ENCODE assay signal across 9 mouse cellular contexts in the genomic region with DNA sequence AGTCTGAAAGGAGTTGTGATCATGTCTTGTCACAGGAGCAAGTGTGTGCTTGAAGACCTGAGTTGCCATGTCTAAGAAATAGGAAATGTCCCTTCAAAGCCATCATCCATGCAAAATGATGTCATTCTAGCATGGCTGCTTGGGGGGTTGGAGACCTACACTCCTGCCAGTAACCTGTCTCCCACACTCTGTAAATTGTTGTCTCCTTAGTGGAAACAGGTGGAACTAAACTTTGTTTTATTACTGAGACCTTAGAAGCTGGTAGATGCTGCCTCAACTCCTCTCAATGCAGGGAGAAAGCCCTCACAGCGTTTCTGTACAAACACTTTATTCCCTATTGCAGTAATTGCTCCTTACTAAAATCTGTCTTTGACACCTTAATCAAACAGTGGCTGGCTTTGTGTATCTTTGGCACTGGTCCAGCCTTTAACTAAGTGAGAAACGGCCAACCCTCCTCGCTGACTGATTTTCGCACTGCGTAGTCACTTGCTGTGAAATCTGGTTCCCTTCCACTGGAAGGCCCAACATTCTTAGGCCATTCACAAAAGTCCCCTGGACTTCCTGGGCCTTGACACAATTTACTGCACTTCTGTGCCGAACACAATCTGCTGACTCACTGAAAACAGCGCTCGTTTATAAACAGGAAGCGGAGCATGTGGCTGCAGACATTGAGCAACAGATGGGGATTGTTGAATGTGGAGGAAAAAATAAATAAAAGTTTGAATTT.
A peak's percentile ranks its signal among the peaks of the same experiment; 100 is the strongest.
DNase-seq lines count a peak whose midpoint lies in the region; ATAC-seq and TF ChIP-seq lines count a peak whose summit lies in the region.
"Had no signal": no experiment of that assay in that cellular context is flagged by ENCODE, and none has a peak within 500 bp of the region (broad histone marks: within the 10 kb centered on the region; RNA-seq: fewer than 3 reads in every experiment).

No protein-coding gene starts in this region.

- peak; percentile 86 for DNase-seq in liver, adult 2 months (ENCODE audit: extremely low read depth, low read depth, low spot score)
- DNase-seq in liver, embryonic 11.5 days (ENCODE audit: low spot score) = no peak
- DNase-seq in adrenal gland, postnatal 36 days = peak; percentile 42 to 51
- peak; percentile 21 to 36 for DNase-seq in frontal cortex, adult 2 months (ENCODE audit: extremely low spot score in 1 of 2, low spot score in 1 of 2)
- DNase-seq in kidney, adult 2 months = peak; percentile 74
- DNase-seq in ovary, postnatal 14 days (ENCODE audit: low spot score) = peak; percentile 7
- no peak for DNase-seq in urinary bladder, postnatal 4 days (ENCODE audit: low spot score in 2 of 2)

- no peak overlapping the region for H3K4me2 ChIP-seq in liver, embryonic 11.5 days
- H3K4me2 ChIP-seq in limb, embryonic 13.5 days (replicated peaks) = peak overlapping the region; percentile 12; the same call in 1 of the 2 replicates

- H3K79me2 ChIP-seq in liver, adult 2 months (ENCODE audit: control insufficient read depth, insufficient read depth, low read length) = no peaks in the 10 kb centered on the region

- H3K4me3 ChIP-seq in liver, adult 2 months (ENCODE audit: insufficient read depth, low read depth, low read length) = no peak overlapping the region
- no peak overlapping the region for H3K4me3 ChIP-seq in liver, embryonic 11.5 days (ENCODE audit: low read depth, low read length)
- no peak overlapping the region for H3K4me3 ChIP-seq in kidney, adult 2 months (ENCODE audit: insufficient read depth, low read depth, low read length)
- no peak overlapping the region for H3K4me3 ChIP-seq in limb, embryonic 13.5 days
- H3K4me3 ChIP-seq: megakaryocyte, embryonic 14.5 days had no signal

- TF ChIP-seq CTCF in liver, adult 2 months (IDR thresholded peaks at IDR 0.05; ENCODE audit: low read depth, low read length) = no peak
- TF ChIP-seq CTCF in kidney, adult 2 months (conservative IDR thresholded peaks at IDR 0.05; ENCODE audit: insufficient read depth, insufficient read length, low read depth, low read length) = no peak

- no peaks in the 10 kb centered on the region for H3K9me3 ChIP-seq in liver, embryonic 11.5 days (ENCODE audit: control insufficient read depth, low read length)
- no peaks in the 10 kb centered on the region for H3K9me3 ChIP-seq in limb, embryonic 13.5 days

- peaks cover 11% of the 10 kb centered on the region for H3K4me1 ChIP-seq in liver, adult 2 months (ENCODE audit: control insufficient read depth, insufficient read depth, low read length)
- no peaks in the 10 kb centered on the region; the same call in 1 of the 2 replicates for H3K4me1 ChIP-seq in liver, embryonic 11.5 days (replicated peaks; ENCODE audit: control insufficient read depth, insufficient read depth, low read length)
- H3K4me1 ChIP-seq in kidney, adult 2 months (ENCODE audit: control insufficient read depth, insufficient read depth, low read length) = no peaks in the 10 kb centered on the region
- H3K4me1 ChIP-seq in limb, embryonic 13.5 days = peaks cover 16% of the 10 kb centered on the region

- ATAC-seq in liver, embryonic 11.5 days (replicated peaks; ENCODE audit: low FRiP score) = no peak
- peak; percentile 71 for ATAC-seq in limb, embryonic 13.5 days (ENCODE audit: low FRiP score, low read depth)

- H3K27ac ChIP-seq in liver, adult 2 months (replicated peaks; ENCODE audit: insufficient read depth, low read depth, low read length) = peak overlapping the region; percentile 51
- no peak overlapping the region for H3K27ac ChIP-seq in liver, embryonic 11.5 days (ENCODE audit: low read depth, low read length)
- H3K27ac ChIP-seq in kidney, adult 2 months (ENCODE audit: insufficient read depth, low read depth, low read length) = peak overlapping the region; percentile 39; the same call in 1 of the 2 replicates
- H3K27ac ChIP-seq in limb, embryonic 13.5 days = peak overlapping the region; percentile 28; the same call in 1 of the 2 replicates

- H3K36me3 ChIP-seq in liver, adult 2 months (ENCODE audit: control insufficient read depth, insufficient read depth, low read length) = no peaks in the 10 kb centered on the region
- H3K36me3 ChIP-seq in liver, embryonic 11.5 days (ENCODE audit: control insufficient read depth, insufficient read depth, low read length) = no peaks in the 10 kb centered on the region
- H3K36me3 ChIP-seq in kidney, adult 2 months (ENCODE audit: control insufficient read depth, insufficient read depth, low read length) = no peaks in the 10 kb centered on the region
- no peaks in the 10 kb centered on the region for H3K36me3 ChIP-seq in limb, embryonic 13.5 days

- no peak overlapping the region for H3K9ac ChIP-seq in liver, adult 2 months (ENCODE audit: low read depth, low read length)
- H3K9ac ChIP-seq in liver, embryonic 11.5 days (ENCODE audit: low read depth, low read length) = no peak overlapping the region
- no peak overlapping the region for H3K9ac ChIP-seq in limb, embryonic 13.5 days

- 2% methylated on average over 9 of the region's 9 CpGs for WGBS in liver, adult 2 months
- WGBS in liver, embryonic 11.5 days = 50% methylated on average over 9 of the region's 9 CpGs
- WGBS in kidney, adult 2 months = 25% methylated on average over 9 of the region's 9 CpGs
- WGBS in limb, embryonic 13.5 days = 21% methylated on average over 9 of the region's 9 CpGs

- no peaks in the 10 kb centered on the region for H3K27me3 ChIP-seq in liver, adult 2 months (ENCODE audit: control insufficient read depth, insufficient read depth, low read length)
- H3K27me3 ChIP-seq in liver, embryonic 11.5 days (replicated peaks; ENCODE audit: control insufficient read depth, insufficient read depth, low read length) = no peaks in the 10 kb centered on the region
- no peaks in the 10 kb centered on the region for H3K27me3 ChIP-seq in kidney, adult 2 months (replicated peaks; ENCODE audit: control insufficient read depth, insufficient read depth, low read length)
- no peaks in the 10 kb centered on the region for H3K27me3 ChIP-seq in limb, embryonic 13.5 days
- H3K27me3 ChIP-seq: megakaryocyte, embryonic 14.5 days had no signal

- no peak for TF ChIP-seq POLR2A in liver, adult 2 months (IDR thresholded peaks at IDR 0.05; ENCODE audit: extremely low read depth, insufficient read depth, low read length)
- TF ChIP-seq POLR2A in kidney, adult 2 months (IDR thresholded peaks at IDR 0.05; ENCODE audit: low read depth, low read length) = no peak

Comparison
In these comparisons a context has a peak if more than half of its experiments do, and no peak if none do; other contexts are left out.
1. DNase-seq: peak in liver, adult 2 months (single experiment), adrenal gland, postnatal 36 days (2 of 2), frontal cortex, adult 2 months (2 of 2), kidney, adult 2 months (single experiment) and ovary, postnatal 14 days (single experiment); none in liver, embryonic 11.5 days (single experiment) and urinary bladder, postnatal 4 days (0 of 2).